Mouse (Mus musculus) cerebellum, postnatal 10 days (tissue): Measurements from ENCODE around the gene Tex2.
"Not testable (repeated sequence)": the region's sequence is repeated elsewhere in the genome, so short reads cannot be mapped to it uniquely, and the experiment has no call there.

ENCODE experiments used
- DNase-seq, 2 experiments: peaks; one replicate each; pipeline ENCODE4 v3.0.0; 2021; ENCODE audit warnings: mixed read lengths in 2 of 2

Gene Tex2

GRCm38 (mm10) chr11:106502631-106503424 is 110.4 kb downstream of the Tex2 start:
- DNase-seq, result peak in 1 of 2 experiments; percentile 9

- DNase-seq, result no peak
These were observed 111.1 kb downstream of the Tex2 start for GRCm38 (mm10) chr11:106502159-106502505.

DNA sequence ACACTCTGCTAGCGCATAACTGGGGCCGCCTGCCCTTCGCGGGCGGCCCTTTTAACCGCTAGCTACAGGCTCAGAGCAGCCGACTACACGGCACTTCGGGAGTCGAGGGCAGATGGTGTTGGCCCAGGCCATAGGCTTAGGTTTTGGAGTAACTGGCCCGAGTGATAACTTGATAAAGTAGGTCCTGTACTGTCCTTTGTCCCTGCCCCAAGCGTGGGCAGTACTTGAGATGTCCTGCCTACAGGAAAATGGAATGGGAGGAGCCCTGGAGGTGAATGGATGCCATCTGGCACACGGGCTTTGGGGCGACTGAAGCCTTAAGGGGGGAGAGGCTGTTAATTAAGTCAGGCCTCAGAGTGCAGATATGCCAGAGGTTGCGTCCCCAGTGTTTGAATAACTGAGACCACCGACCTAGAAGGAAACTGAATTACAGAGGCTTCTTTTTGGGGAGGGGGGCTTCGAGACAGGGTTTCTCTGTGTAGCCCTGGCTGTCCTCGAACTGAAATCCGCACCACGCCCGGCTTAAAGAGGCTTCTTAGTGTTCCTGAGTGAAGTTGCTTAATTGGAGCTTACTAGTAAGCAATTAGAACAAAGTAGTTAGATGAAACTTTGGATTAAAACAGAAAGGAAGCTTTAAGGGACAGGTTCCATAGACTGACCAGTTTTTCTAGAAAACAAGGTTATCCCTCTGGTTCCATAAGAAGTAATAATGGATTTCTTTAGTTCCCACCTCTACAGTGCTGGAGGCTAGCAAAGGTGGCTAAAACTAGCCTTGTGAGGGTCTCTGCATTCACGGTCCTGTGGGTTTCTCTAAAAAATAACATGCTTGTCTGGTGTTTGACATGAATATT is 111.7 kb downstream of the Tex2 start:
- DNase-seq, result peak; percentile 81 to 85

- DNase-seq, result peak; percentile 95 to 96
These were observed 112.6 kb downstream of the Tex2 start for GRCm38 (mm10) chr11:106500393-106501307.

DNA sequence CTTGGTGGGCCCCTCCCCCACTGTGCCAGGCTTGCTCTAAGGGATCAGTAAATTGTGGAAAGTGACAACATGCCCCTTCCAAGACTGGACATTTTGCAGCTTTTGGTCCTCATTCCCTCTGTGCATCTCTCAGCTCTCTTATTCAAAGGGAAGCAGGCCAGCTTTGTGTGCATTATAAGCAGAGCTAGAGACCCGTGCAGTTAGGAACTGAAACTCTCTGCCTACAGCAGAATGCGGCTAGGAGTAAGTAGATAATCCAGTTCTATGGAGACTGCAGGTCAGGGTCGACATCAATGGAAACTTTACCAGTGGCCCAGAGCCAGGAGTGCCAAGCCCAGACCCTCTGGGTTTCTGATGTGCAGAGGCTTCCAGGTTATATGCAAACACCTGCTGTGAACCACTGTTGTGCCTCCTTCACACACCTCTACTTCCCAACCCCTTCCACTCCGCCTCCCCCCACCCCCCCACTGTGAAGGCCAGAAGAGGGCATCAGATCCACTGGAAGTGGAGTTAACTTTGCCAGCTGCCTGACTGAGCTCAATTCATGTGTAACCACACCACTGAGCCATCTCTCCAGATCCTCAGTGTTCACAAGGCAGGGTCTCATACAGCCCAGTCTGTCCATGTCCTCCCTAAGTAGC is 114.4 kb downstream of the Tex2 start:
- DNase-seq, result peak in 1 of 2 experiments; percentile 31

DNA sequence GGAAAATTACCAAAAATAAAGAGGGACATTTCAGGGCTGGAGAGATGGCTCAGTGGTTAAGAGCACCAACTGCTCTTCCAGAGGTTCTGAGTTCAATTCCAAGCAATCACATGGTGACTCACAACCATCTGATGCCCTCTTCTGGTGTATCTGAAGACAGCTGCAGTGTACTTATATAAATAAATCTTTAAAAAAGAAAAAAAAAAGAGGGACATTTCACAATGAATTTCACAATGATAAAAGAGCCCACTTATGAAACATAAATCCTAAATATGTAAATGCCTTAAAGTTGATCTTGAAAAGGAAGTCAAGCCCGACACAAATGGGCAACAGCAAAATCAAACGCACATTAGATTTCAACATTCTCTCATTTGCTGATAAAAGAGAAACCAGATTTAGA is 115.3 kb downstream of the Tex2 start:
- no peak for DNase-seq

DNA sequence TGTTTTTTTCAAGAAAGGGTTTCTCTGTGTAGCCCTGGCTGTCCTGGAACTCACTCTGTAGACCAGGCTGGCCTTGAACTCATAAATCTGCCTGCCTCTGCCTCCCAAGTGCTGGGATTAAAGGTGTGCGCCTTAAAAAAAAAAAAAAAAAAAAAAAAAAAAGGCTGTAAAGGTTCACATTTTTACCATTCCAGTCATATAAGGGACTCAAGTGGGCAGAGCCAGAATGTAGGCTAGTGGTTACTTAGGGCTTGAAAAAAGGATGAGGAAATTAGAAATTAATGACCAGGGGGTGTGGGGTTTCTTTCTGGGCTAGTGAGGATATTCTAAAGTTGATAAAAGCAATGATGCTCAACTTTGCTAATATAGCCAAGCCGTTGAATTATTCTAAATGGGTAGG is 116.2 kb downstream of the Tex2 start:
- DNase-seq, result not testable (repeated sequence)

DNA sequence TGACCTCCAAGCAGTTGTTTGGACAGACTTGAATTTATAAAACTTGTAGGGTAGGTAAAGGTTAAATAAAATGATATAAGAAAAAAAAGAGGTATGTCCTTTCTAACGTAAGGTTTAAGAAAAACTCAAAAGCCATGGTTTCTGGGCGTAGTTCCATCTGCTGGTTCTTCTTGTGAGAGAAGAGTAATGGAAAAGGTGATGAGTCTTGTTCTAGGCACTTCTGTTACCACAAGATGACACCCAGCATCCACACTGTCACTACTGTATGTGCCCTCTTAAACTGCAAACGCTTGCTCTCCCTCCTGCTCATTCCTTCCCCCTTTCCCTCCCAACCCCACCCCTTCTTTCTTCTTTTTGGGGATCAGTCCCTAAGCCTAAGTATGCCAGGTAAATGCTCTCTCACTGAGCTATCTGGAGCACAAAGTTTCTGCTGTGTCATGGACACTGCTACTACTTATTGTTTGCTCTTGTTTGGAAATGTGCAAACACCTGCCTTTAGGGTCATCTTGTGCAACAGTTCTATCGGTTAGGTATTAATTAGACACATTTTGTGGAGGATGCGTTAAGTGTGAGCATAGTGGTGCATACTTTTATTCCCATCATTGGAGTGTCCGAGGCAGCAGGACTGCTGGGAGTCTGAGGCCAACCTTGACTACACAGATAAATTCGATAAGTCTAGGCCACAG is 120.1 kb downstream of the Tex2 start:
- DNase-seq, result no peak

DNA sequence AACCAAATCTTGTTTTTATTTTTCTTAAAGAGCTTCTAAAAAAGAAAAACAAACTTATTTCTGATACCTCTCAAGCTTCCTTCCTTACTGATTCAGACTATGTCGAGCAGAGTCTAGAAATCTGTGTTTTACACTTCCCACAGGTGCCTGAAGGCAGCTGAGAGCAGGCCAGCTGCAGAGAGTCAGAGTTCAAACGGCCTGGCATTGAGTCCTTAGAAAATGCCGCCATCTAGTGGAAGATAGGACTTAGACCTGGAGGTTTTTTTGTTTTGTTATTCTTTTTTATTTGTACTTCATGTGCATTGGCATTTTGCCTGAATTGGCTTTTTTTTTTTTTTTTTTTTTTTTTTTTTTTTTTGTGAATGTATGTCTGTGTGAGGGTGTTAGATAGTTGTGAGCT is 121.8 kb downstream of the Tex2 start:
- peak; percentile 71 to 83 for DNase-seq

DNA sequence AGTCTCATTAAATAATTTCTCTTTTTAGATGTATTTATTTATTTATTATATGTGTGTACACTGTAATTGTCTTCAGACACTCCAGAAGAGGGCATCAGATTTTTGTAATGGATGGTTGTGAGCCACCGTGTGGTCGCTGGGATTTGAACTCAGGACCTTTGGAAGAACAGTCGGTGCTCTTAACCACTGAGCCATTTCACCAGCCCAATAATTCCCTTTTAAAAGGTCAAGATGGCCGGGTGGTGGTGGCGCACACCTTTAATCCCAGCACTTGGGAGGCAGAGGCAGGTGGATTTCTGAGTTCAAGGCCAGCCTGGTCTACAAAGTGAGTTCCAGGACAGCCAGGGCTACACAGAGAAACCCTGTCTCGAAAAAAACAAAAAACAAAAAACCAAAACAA is 122.6 kb downstream of the Tex2 start:
- not testable (repeated sequence) for DNase-seq

- no peak for DNase-seq
These were observed 123.2 kb downstream of the Tex2 start for GRCm38 (mm10) chr11:106490057-106490456.

GRCm38 (mm10) chr11:106489036-106489693 is 124.1 kb downstream of the Tex2 start:
- DNase-seq, result peak in 1 of 2 experiments; percentile 13

- no peak for DNase-seq
These were observed 125.1 kb downstream of the Tex2 start for GRCm38 (mm10) chr11:106488126-106488561.

- peak; percentile 98 for DNase-seq
These were observed 125.5 kb downstream of the Tex2 start, which contains the start of gene Ern1 for GRCm38 (mm10) chr11:106487733-106488115. Ern1 (minus strand) TSS chr11:106487852.

DNA sequence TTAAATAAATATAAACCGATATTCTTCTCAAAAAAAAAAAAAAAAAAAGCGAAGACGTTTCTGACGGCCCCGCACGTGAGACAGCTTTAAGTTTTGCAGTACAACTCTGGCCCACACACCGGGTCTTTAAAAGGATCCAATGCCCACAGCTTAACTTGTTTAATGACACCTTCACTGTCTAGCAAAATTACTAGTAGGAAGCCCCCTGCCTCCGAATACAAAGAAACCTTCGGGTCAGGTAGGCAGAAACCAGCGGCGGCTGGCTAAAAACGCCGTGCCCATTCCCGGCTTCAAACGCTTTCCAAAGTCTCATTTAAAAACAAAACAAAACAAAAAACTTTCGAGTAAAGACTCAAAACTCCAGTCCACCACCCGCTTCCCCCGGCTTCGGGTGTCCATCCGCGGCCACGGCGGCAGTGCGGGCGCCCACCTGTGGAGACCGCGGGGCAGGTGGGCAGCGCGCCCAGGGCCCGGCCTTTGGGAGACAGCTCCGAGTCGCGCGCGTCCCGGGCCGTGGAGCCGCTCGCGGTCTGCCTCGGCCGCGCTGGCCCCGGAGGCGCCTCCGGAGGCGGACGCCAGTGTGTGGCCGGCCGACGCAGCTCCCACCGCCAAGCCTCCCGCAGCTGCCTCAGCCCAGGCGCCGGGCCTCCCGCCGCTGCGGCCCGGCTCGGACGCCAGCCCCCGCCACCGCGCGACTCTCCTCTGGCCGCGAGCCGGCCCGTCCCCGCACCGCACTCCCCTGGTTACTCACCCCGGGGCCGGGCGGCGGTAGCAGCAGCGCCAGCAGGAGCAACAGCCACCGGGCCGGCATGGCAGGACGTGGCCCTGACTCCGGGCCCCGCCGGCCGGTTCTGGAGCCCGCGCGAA is 126.1 kb downstream of the Tex2 start:
- peak; percentile 77 to 78 for DNase-seq

- DNase-seq, result no peak
These were observed 127.0 kb downstream of the Tex2 start for GRCm38 (mm10) chr11:106486042-106486865.

- no peak for DNase-seq
These were observed 127.6 kb downstream of the Tex2 start for GRCm38 (mm10) chr11:106485611-106486010.

- DNase-seq, result no peak
These were observed 128.3 kb downstream of the Tex2 start for GRCm38 (mm10) chr11:106484875-106485274.

GRCm38 (mm10) chr11:106482867-106483266 is 130.4 kb downstream of the Tex2 start:
- no peak for DNase-seq
